Mouse (Mus musculus): ENCODE data around the gene Sgsm3. TPM values are rescaled to one million over a fixed set of nuclear protein-coding genes. Genes with fewer than 3 reads are reported as not detected.

Gene Sgsm3
- total and polyA plus RNA-seq, 2 experiments from 2014 or later, result 67.2 to 78.9 TPM

- WGBS, result 65% methylated on average over 1 of the region's 1 CpGs
- Histone ChIP-seq H3K4me2 (ENCODE audit: low read depth) (no peak overlapping the region), H3K4me1 (ENCODE audit: insufficient read depth) (no peaks in the 10 kb centered on the region), H3K4me3 (ENCODE audit: low read depth, low read length) (no peak overlapping the region), H3K9ac (no peak overlapping the region), H3K27me3 (ENCODE audit: insufficient read depth, low read length) (no peaks in the 10 kb centered on the region), H3K36me3 (ENCODE audit: insufficient read depth) (no peaks in the 10 kb centered on the region), H3K27ac (ENCODE audit: low read depth, low read length) (no peak overlapping the region), H3K9me3 (ENCODE audit: low read length) (no peaks in the 10 kb centered on the region)
- DNase-seq (no peak), ATAC-seq (no peak)
- no peak for TF ChIP-seq CTCF (IDR thresholded peaks at IDR 0.05; ENCODE audit: low read depth)
Measured at GRCm38 (mm10) chr15:80997077-80997476, 19.5 kb downstream of the Sgsm3 start.

- Histone ChIP-seq H3K36me3 (ENCODE audit: insufficient read depth) (peaks cover 16% of the 10 kb centered on the region), H3K27ac (ENCODE audit: low read depth, low read length) (no peak overlapping the region), H3K4me2 (ENCODE audit: low read depth) (no peak overlapping the region), H3K9me3 (ENCODE audit: low read length) (no peaks in the 10 kb centered on the region), H3K4me1 (ENCODE audit: insufficient read depth) (no peaks in the 10 kb centered on the region), H3K9ac (no peak overlapping the region), H3K4me3 (ENCODE audit: low read depth, low read length) (no peak overlapping the region), H3K27me3 (ENCODE audit: insufficient read depth, low read length) (no peaks in the 10 kb centered on the region)
- ATAC-seq, result no peak
- TF ChIP-seq CTCF (IDR thresholded peaks at IDR 0.05; ENCODE audit: low read depth), result no peak
- WGBS, result 37% methylated on average over 2 of the region's 4 CpGs
- DNase-seq, result no peak
Measured at GRCm38 (mm10) chr15:81000419-81001138, 23.0 kb downstream of the Sgsm3 start.

- Histone ChIP-seq H3K4me1 (ENCODE audit: insufficient read depth) (no peaks in the 10 kb centered on the region), H3K4me2 (ENCODE audit: low read depth) (no peak overlapping the region), H3K27me3 (ENCODE audit: insufficient read depth, low read length) (no peaks in the 10 kb centered on the region), H3K9ac (no peak overlapping the region), H3K27ac (ENCODE audit: low read depth, low read length) (no peak overlapping the region), H3K36me3 (ENCODE audit: insufficient read depth) (peaks cover 72% of the 10 kb centered on the region), H3K4me3 (ENCODE audit: low read depth, low read length) (no peak overlapping the region), H3K9me3 (ENCODE audit: low read length) (no peaks in the 10 kb centered on the region)
- no peak for ATAC-seq
- 86% methylated on average over 10 of the region's 10 CpGs for WGBS
- TF ChIP-seq CTCF (IDR thresholded peaks at IDR 0.05; ENCODE audit: low read depth), result no peak
- DNase-seq, result no peak
Measured at GRCm38 (mm10) chr15:81006127-81006735, 28.7 kb downstream of the Sgsm3 start.

- Histone ChIP-seq H3K36me3 (ENCODE audit: insufficient read depth) (peaks cover 82% of the 10 kb centered on the region), H3K27ac (ENCODE audit: low read depth, low read length) (no peak overlapping the region), H3K27me3 (ENCODE audit: insufficient read depth, low read length) (no peaks in the 10 kb centered on the region), H3K9me3 (ENCODE audit: low read length) (no peaks in the 10 kb centered on the region), H3K4me3 (ENCODE audit: low read depth, low read length) (no peak overlapping the region), H3K9ac (no peak overlapping the region), H3K4me2 (ENCODE audit: low read depth) (no peak overlapping the region), H3K4me1 (ENCODE audit: insufficient read depth) (no peaks in the 10 kb centered on the region)
- DNase-seq (no peak), ATAC-seq (no peak)
- 93% methylated on average over 9 of the region's 9 CpGs for WGBS
- TF ChIP-seq CTCF (IDR thresholded peaks at IDR 0.05; ENCODE audit: low read depth), result no peak
Measured at GRCm38 (mm10) chr15:81007339-81007738, 29.8 kb downstream of the Sgsm3 start.

GRCm38 (mm10) chr15:81007905-81008304 is 30.3 kb downstream of the Sgsm3 start:
- no peaks in the 10 kb centered on the region for H3K4me1 ChIP-seq (ENCODE audit: insufficient read depth)
- H3K27me3 ChIP-seq (ENCODE audit: insufficient read depth, low read length), result no peaks in the 10 kb centered on the region
- ATAC-seq (no peak), DNase-seq (no peak)
- TF ChIP-seq CTCF (IDR thresholded peaks at IDR 0.05; ENCODE audit: low read depth), result no peak
- no peak overlapping the region for H3K4me3 ChIP-seq (ENCODE audit: low read depth, low read length)
- WGBS, result 90% methylated on average over 8 of the region's 8 CpGs
- no peak overlapping the region for H3K4me2 ChIP-seq (ENCODE audit: low read depth)
- no peaks in the 10 kb centered on the region for H3K9me3 ChIP-seq (ENCODE audit: low read length)
- no peak overlapping the region for H3K27ac ChIP-seq (ENCODE audit: low read depth, low read length)
- peaks cover 87% of the 10 kb centered on the region for H3K36me3 ChIP-seq (ENCODE audit: insufficient read depth)
- H3K9ac ChIP-seq, result no peak overlapping the region

- Histone ChIP-seq H3K4me2 (ENCODE audit: low read depth) (no peak overlapping the region), H3K27ac (ENCODE audit: low read depth, low read length) (no peak overlapping the region), H3K36me3 (ENCODE audit: insufficient read depth) (peaks cover 87% of the 10 kb centered on the region), H3K27me3 (ENCODE audit: insufficient read depth, low read length) (no peaks in the 10 kb centered on the region), H3K4me3 (ENCODE audit: low read depth, low read length) (no peak overlapping the region), H3K9ac (no peak overlapping the region), H3K9me3 (ENCODE audit: low read length) (no peaks in the 10 kb centered on the region), H3K4me1 (ENCODE audit: insufficient read depth) (no peaks in the 10 kb centered on the region)
- DNase-seq (no peak), ATAC-seq (peak; percentile 28; the same call in 1 of the 2 replicates)
- TF ChIP-seq CTCF (IDR thresholded peaks at IDR 0.05; ENCODE audit: low read depth), result peak; percentile 47
- WGBS, result 71% methylated on average over 10 of the region's 10 CpGs
Measured at GRCm38 (mm10) chr15:81008689-81009123, 31.1 kb downstream of the Sgsm3 start.

GRCm38 (mm10) chr15:81010114-81010513 is 32.5 kb downstream of the Sgsm3 start:
- no peak for DNase-seq
- no peak for TF ChIP-seq CTCF (IDR thresholded peaks at IDR 0.05; ENCODE audit: low read depth)
- WGBS, result 75% methylated on average over 7 of the region's 7 CpGs
- no peak overlapping the region for H3K4me2 ChIP-seq (ENCODE audit: low read depth)
- H3K9ac ChIP-seq, result no peak overlapping the region
- H3K9me3 ChIP-seq (ENCODE audit: low read length), result no peaks in the 10 kb centered on the region
- no peak for ATAC-seq
- H3K27me3 ChIP-seq (ENCODE audit: insufficient read depth, low read length), result no peaks in the 10 kb centered on the region
- H3K36me3 ChIP-seq (ENCODE audit: insufficient read depth), result peaks cover 93% of the 10 kb centered on the region
- no peak overlapping the region for H3K4me3 ChIP-seq (ENCODE audit: low read depth, low read length)
- no peak overlapping the region for H3K27ac ChIP-seq (ENCODE audit: low read depth, low read length)
- H3K4me1 ChIP-seq (ENCODE audit: insufficient read depth), result no peaks in the 10 kb centered on the region
